Mouse (Mus musculus) heart, postnatal 0 days (tissue): Measurements from ENCODE around the gene Arap1.

ENCODE experiments used
- CTCF ChIP-seq: IDR thresholded peaks from 2 replicates; pipeline ENCODE4 v1.5.1; 2016; ENCODE audit warnings: antibody characterized with exemption, control low read depth, low read depth
- EP300 ChIP-seq: IDR thresholded peaks from 2 replicates; pipeline ENCODE4 v1.6.1; 2016; ENCODE audit warnings: antibody characterized with exemption, low read depth

GRCm38 (mm10) chr7:101352404-101352803, 4.5 kb downstream of the Arap1 start:
- TF ChIP-seq CTCF (no peak), EP300 (no peak)
